Mouse (Mus musculus): ENCODE data around the gene Ufc1. TPM values are rescaled to one million over a fixed set of nuclear protein-coding genes. Genes with fewer than 3 reads are reported as not detected.

Ufc1 gene
- polyA plus RNA-seq, 1 experiment, result 116 TPM

DNA sequence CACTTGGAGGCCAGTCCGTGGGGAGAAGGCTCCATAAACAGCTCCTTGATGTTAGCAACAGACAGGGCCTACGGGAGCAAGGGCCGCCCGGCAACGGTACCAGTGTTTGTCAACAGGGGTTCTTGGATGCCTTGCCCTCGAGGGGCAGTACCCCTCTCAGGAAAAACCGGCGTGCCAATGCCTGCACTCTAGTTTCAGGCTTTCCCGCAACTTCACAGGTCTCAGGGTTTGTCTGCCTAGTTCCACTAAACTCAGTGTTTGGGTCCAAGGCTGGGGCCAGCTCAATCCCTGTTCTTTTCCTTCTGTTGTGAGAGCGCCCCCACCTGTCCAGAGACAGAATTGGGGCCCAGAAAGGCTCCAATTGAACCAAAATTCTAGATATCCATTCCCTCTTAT lies 13.3 kb downstream of the Ufc1 start:
- Histone ChIP-seq H3K4me2 (ENCODE audit: low read depth) (peak overlapping the region; percentile 71), H3K4me3 (peak overlapping the region; percentile 60), H3K27me3 (ENCODE audit: control insufficient read depth, insufficient read depth, insufficient read length) (no peaks in the 10 kb centered on the region), H3ac (ENCODE audit: control insufficient read depth, insufficient read length) (no peak overlapping the region), H3K36me3 (ENCODE audit: control insufficient read depth, insufficient read depth) (peaks cover 3% of the 10 kb centered on the region), H3K79me2 (ENCODE audit: control insufficient read depth, insufficient read depth) (peaks cover under 1% of the 10 kb centered on the region)
- no peak for TF ChIP-seq REST (IDR thresholded peaks at IDR 0.05; ENCODE audit: insufficient read depth, insufficient read length)
- TF ChIP-seq POLR2AphosphoS2 (IDR thresholded peaks at IDR 0.05; ENCODE audit: insufficient read length, low read depth), result peak; percentile 32

DNA sequence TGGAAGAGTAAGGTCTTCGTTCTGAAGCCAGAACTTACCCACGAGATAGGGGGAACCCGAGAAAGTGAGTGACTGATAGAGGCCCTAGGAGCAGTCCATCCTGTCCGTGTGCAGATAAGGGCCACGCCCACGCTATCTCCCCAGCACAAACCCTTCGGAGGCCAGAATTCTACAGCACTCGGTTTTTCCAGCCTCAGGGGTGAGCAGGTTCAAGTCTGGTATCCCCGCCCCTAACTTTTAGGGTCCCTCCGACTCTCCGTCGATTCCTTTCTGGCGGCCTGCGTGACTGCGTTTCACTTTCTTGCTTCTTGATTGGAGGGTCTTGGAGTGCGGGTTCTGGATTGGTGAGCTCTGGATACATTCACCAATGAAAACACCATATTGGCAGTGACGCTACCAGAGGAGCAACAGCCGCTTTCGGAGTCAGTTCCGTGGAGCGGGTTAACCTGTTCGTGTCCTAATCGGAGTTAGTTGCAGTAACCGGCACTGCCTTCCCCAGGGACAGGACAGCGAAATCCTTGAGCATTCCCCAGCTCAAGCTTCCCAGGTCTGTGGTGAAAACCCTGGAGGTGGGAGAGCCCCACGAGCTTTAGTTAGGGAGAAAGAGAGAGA lies 13.8 kb downstream of the Ufc1 start, which contains the start of gene Ppox:
Ppox (minus strand) TSS at position 271 of the 612 bp plus-strand sequence.
- H3ac ChIP-seq (ENCODE audit: control insufficient read depth, insufficient read length), result peak within 1 kb of the TSS; percentile 60
- no peaks in the 10 kb centered on the region for H3K79me2 ChIP-seq (ENCODE audit: control insufficient read depth, insufficient read depth)
- peak within 1 kb of the TSS; percentile 60 for H3K4me3 ChIP-seq
- TF ChIP-seq E2F4 (IDR thresholded peaks at IDR 0.05; ENCODE audit: insufficient read depth), result peak; percentile 62
- TF ChIP-seq MYOD1 (IDR thresholded peaks at IDR 0.05; ENCODE audit: control insufficient read depth in 1 of 3, insufficient read length in 2 of 3, low read depth in 2 of 3), result peak in 1 of 3 experiments; percentile 25
- no peak for TF ChIP-seq MAX (IDR thresholded peaks at IDR 0.05; ENCODE audit: low read depth)
- peak; percentile 39 for TF ChIP-seq POLR2A (IDR thresholded peaks at IDR 0.05; ENCODE audit: insufficient read length, low read depth)
- TF ChIP-seq MYOG (IDR thresholded peaks at IDR 0.05; ENCODE audit: control insufficient read depth in 1 of 3, insufficient read depth in 1 of 3, insufficient read length in 2 of 3, low read depth in 2 of 3), result peak in 2 of 3 experiments; percentile 25 to 46
- no peaks in the 10 kb centered on the region for H3K27me3 ChIP-seq (ENCODE audit: control insufficient read depth, insufficient read depth, insufficient read length)
- peaks cover 2% of the 10 kb centered on the region for H3K36me3 ChIP-seq (ENCODE audit: control insufficient read depth, insufficient read depth)
- peak within 1 kb of the TSS; percentile 82 for H3K4me2 ChIP-seq (ENCODE audit: low read depth)

DNA sequence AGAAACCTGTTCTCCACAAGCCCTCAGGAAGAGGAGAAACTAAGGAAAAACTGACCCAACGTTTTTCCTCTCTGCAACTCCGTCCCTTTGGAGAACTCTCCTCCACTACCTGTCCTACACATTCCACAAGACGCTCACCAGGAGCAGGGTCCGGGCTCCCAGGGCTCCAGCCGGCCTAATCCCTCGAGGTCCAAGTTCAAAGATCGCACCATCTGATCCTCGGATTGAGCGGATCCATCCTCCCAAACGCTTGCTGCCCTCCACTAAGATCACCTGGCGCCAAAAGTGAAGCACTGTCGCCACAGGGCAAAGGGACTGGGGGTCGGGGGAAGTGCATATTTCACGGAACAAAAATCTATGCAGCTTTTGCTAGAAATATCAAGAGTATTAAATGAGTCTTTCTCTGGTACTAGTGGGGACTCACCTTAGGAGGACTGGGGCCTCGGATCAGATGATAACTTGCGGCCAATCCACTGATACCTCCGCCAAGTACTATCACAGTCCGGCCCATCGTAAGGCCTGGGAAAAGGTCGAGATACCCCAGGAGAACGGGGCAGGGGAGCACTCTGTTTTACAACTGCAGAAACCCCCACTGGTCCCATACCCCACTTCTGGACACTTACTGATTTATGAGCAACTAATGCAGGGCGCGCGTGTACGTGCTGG lies 14.4 kb downstream of the Ufc1 start:
- TF ChIP-seq USF1 (IDR thresholded peaks at IDR 0.05; ENCODE audit: low read depth) (no peak), MAX (IDR thresholded peaks at IDR 0.05; ENCODE audit: low read depth) (no peak), MYOD1 (IDR thresholded peaks at IDR 0.05; ENCODE audit: control insufficient read depth in 1 of 3, insufficient read length in 2 of 3, low read depth in 2 of 3) (no peak)
- Histone ChIP-seq H3K79me2 (ENCODE audit: control insufficient read depth, insufficient read depth) (no peaks in the 10 kb centered on the region), H3K4me2 (ENCODE audit: low read depth) (peak overlapping the region; percentile 82), H3ac (ENCODE audit: control insufficient read depth, insufficient read length) (peak overlapping the region; percentile 60), H3K36me3 (ENCODE audit: control insufficient read depth, insufficient read depth) (no peaks in the 10 kb centered on the region), H3K4me3 (peak overlapping the region; percentile 60), H3K27me3 (ENCODE audit: control insufficient read depth, insufficient read depth, insufficient read length) (no peaks in the 10 kb centered on the region)

DNA sequence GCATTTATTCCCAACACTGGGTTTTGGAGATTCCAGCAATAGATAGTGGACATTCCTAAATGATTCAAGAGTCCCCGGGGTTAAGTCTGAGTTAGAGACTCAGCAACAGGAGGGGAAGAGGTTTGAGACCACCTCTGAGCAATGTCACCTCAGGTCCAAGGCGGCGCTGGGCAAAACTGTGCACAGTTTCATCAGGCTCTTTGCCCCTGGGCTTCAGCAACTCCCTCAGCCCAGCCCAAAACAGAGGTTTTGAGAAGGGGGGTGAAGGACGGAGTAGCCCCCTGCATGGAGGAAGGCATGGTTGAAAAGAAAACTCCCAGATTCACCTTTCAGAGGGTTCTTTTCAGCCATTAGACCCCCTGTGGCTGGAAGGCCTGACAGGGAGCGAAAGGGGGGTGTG lies 15.1 kb downstream of the Ufc1 start:
- no peak for TF ChIP-seq MYOD1 (IDR thresholded peaks at IDR 0.05; ENCODE audit: control insufficient read depth in 1 of 3, insufficient read length in 2 of 3, low read depth in 2 of 3)
- no peak for TF ChIP-seq CEBPB (IDR thresholded peaks at IDR 0.05; ENCODE audit: insufficient read depth, poor library complexity, severe bottlenecking)
- no peak for TF ChIP-seq MAX (IDR thresholded peaks at IDR 0.05; ENCODE audit: low read depth)
- no peak for TF ChIP-seq MYOG (IDR thresholded peaks at IDR 0.05; ENCODE audit: control insufficient read depth in 1 of 3, insufficient read depth in 1 of 3, insufficient read length in 2 of 3, low read depth in 2 of 3)
- TF ChIP-seq USF1 (IDR thresholded peaks at IDR 0.05; ENCODE audit: low read depth), result no peak
- no peak for TF ChIP-seq TCF12 (IDR thresholded peaks at IDR 0.05; ENCODE audit: insufficient read depth, poor library complexity, severe bottlenecking)
- TF ChIP-seq POLR2A (IDR thresholded peaks at IDR 0.05; ENCODE audit: insufficient read length, low read depth), result no peak
- no peak for TF ChIP-seq SRF (IDR thresholded peaks at IDR 0.05; ENCODE audit: control insufficient read depth, insufficient read length, low read depth)
- TF ChIP-seq E2F4 (IDR thresholded peaks at IDR 0.05; ENCODE audit: insufficient read depth), result no peak
- TF ChIP-seq TCF3 (IDR thresholded peaks at IDR 0.05; ENCODE audit: insufficient read length, low read depth), result no peak
- TF ChIP-seq POLR2AphosphoS2 (IDR thresholded peaks at IDR 0.05; ENCODE audit: insufficient read length, low read depth), result no peak
- TF ChIP-seq REST (IDR thresholded peaks at IDR 0.05; ENCODE audit: insufficient read depth, insufficient read length), result no peak
- H3K36me3 ChIP-seq (ENCODE audit: control insufficient read depth, insufficient read depth), result peaks cover under 1% of the 10 kb centered on the region
- no peaks in the 10 kb centered on the region for H3K27me3 ChIP-seq (ENCODE audit: control insufficient read depth, insufficient read depth, insufficient read length)
- no peak overlapping the region for H3ac ChIP-seq (ENCODE audit: control insufficient read depth, insufficient read length)
- H3K4me3 ChIP-seq, result peak overlapping the region; percentile 60
- peak overlapping the region; percentile 82 for H3K4me2 ChIP-seq (ENCODE audit: low read depth)
- no peaks in the 10 kb centered on the region for H3K79me2 ChIP-seq (ENCODE audit: control insufficient read depth, insufficient read depth)

DNA sequence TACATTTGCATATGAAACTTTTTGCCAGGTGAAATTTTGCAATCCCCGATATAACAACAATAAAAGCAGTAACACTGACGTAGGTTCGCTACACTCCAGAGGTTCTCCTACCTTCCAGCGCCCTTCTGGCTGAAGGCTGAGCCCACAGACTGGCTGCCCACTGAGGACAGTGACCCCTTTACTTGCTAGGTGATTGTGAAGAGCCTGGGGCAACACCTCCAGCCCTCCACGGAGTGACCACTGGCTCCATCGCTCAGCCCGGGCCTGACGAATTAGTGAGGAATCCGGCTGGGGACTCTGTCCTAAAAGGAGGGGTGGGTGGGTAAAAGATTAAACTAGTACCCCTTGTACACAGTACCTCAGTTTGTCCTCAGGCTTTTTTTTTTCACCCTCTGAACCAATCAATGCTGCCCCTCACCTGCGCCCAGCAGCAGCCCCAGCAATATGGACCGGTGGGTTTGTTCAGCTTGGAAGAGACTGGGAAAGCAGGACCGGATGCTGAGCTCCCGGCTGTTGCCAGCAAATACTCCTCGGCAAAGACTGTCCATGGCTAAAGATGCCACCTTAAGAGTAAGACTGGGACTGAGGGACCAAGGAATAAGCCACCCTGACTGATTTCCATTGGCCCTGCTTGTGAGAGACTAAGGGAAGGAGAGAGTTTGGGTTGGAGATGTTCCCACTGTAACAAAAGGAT lies 15.7 kb downstream of the Ufc1 start:
- H3K4me2 ChIP-seq (ENCODE audit: low read depth), result no peak overlapping the region

More for the DNA sequence above, 15.7 kb downstream of the Ufc1 start:
- Histone ChIP-seq H3K79me2 (ENCODE audit: control insufficient read depth, insufficient read depth) (no peaks in the 10 kb centered on the region), H3ac (ENCODE audit: control insufficient read depth, insufficient read length) (no peak overlapping the region), H3K36me3 (ENCODE audit: control insufficient read depth, insufficient read depth) (peaks cover 5% of the 10 kb centered on the region), H3K27me3 (ENCODE audit: control insufficient read depth, insufficient read depth, insufficient read length) (no peaks in the 10 kb centered on the region), H3K4me3 (no peak overlapping the region)
- no peak for TF ChIP-seq POLR2AphosphoS2 (IDR thresholded peaks at IDR 0.05; ENCODE audit: insufficient read length, low read depth)
- TF ChIP-seq TCF3 (IDR thresholded peaks at IDR 0.05; ENCODE audit: insufficient read length, low read depth), result no peak
- TF ChIP-seq MYOG (IDR thresholded peaks at IDR 0.05; ENCODE audit: control insufficient read depth in 1 of 3, insufficient read depth in 1 of 3, insufficient read length in 2 of 3, low read depth in 2 of 3), result no peak
- no peak for TF ChIP-seq REST (IDR thresholded peaks at IDR 0.05; ENCODE audit: insufficient read depth, insufficient read length)
- no peak for TF ChIP-seq POLR2A (IDR thresholded peaks at IDR 0.05; ENCODE audit: insufficient read length, low read depth)

Data from myocyte (in vitro differentiated cells).